Mouse (Mus musculus) right cerebral cortex, postnatal 36 days (tissue): Measurements from ENCODE around the gene Kat2b.
"Not testable (repeated sequence)": the region's sequence is repeated elsewhere in the genome, so short reads cannot be mapped to it uniquely, and the experiment has no call there.

ENCODE experiments used
- DNase-seq, 2 experiments: peaks; one replicate each; pipeline ENCODE4 v3.0.0; 2022; ENCODE audit warnings: low spot score in 2 of 2, mixed read lengths in 1 of 2

The Kat2b gene

GRCm38 (mm10) chr17:53566161-53566918 is at the start of gene Kat2b:
Gene Kat2b (plus strand): TSS chr17:53566861.
- DNase-seq = no peak

GRCm38 (mm10) chr17:53519364-53519763 is 47.3 kb upstream of the Kat2b start:
- no peak for DNase-seq

- DNase-seq = no peak
These were observed 46.2 kb upstream of the Kat2b start for GRCm38 (mm10) chr17:53520509-53520908.

- DNase-seq = no peak
These were observed 38.6 kb upstream of the Kat2b start for GRCm38 (mm10) chr17:53528034-53528433.

- no peak for DNase-seq
These were observed 35.5 kb upstream of the Kat2b start for GRCm38 (mm10) chr17:53531160-53531559.

- DNase-seq = no peak
These were observed 34.2 kb upstream of the Kat2b start for GRCm38 (mm10) chr17:53532425-53532824.

GRCm38 (mm10) chr17:53539351-53539750 is 27.3 kb upstream of the Kat2b start, which contains the start of gene Pp2d1:
Gene Pp2d1 (minus strand): TSS chr17:53539451.
- not testable (repeated sequence) for DNase-seq

GRCm38 (mm10) chr17:53542536-53542935 is 24.1 kb upstream of the Kat2b start:
- no peak for DNase-seq

GRCm38 (mm10) chr17:53543591-53544324 is 22.9 kb upstream of the Kat2b start:
- peak; percentile 16 to 38 for DNase-seq

GRCm38 (mm10) chr17:53551306-53552299 is 15.1 kb upstream of the Kat2b start:
- DNase-seq = no peak

GRCm38 (mm10) chr17:53554088-53554487 is 12.6 kb upstream of the Kat2b start:
- DNase-seq = no peak

- no peak for DNase-seq
These were observed 11.8 kb upstream of the Kat2b start for GRCm38 (mm10) chr17:53554813-53555212.

GRCm38 (mm10) chr17:53557443-53557842 is 9.2 kb upstream of the Kat2b start:
- DNase-seq = no peak

GRCm38 (mm10) chr17:53559646-53560045 is 7.0 kb upstream of the Kat2b start:
- no peak for DNase-seq

- DNase-seq = no peak
These were observed 5.1 kb upstream of the Kat2b start for GRCm38 (mm10) chr17:53561458-53562029.

- DNase-seq = no peak
These were observed 1.8 kb upstream of the Kat2b start for GRCm38 (mm10) chr17:53564837-53565236.

GRCm38 (mm10) chr17:53566919-53567345 is 271 bp downstream of the Kat2b start:
- peak; percentile 27 to 34 for DNase-seq

GRCm38 (mm10) chr17:53567346-53568101 is 863 bp downstream of the Kat2b start:
- no peak for DNase-seq

- peak; percentile 19 to 39 for DNase-seq
These were observed 1.5 kb downstream of the Kat2b start for GRCm38 (mm10) chr17:53568118-53568517.

- no peak for DNase-seq
These were observed 2.2 kb downstream of the Kat2b start for GRCm38 (mm10) chr17:53568734-53569386.
